Mouse (Mus musculus) forelimb bud, embryonic 11.5 days (tissue): ENCODE data around the gene Mllt1.
A peak's percentile ranks its signal among the peaks of the same experiment; 100 is the strongest.

Experiments
- DNase-seq: peaks from one replicate; pipeline ENCODE4 v3.0.0-alpha.2; 2012; ENCODE audit warnings: low read depth, low spot score

Mllt1 gene

DNA sequence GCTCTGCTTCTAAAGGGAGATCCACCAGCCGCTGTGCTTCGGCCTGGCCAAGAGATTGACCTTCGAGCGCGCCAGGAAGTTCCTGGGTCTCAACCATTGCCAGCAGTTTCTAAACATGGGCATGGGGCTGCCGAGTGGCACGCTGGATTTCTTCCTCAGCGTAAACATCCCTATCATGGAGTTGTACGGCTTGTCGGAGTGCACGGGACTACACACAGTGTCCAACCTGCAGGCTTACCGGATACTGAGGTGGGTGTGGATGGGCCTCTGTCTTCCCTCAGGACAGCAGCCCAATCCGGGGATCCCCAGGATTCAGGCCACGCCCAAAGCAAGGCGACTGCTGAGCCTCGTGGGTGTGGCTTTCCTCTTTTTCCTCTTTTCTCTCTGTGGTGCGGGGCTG is 51.6 kb downstream of the Mllt1 start:
- DNase-seq = no peak

DNA sequence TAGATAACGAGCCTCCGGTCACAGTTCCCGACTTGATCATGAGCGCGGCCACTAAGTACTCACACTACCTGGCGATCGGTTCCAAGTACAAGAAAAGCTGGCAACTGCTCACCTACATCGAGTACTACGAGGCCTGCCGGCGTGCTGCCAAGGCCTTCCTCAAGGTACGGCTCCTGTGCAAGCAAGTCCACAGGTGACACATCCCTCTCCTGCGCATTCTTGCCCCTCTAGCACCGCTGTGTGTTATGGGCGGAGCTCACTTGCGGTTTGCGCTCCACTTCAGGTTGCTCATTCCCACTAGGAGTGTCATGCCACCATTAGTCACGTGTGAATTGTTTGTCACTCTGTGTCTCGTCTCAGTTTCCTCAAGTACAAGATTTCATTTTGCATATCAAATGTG is 57.8 kb downstream of the Mllt1 start:
- no peak for DNase-seq

DNA sequence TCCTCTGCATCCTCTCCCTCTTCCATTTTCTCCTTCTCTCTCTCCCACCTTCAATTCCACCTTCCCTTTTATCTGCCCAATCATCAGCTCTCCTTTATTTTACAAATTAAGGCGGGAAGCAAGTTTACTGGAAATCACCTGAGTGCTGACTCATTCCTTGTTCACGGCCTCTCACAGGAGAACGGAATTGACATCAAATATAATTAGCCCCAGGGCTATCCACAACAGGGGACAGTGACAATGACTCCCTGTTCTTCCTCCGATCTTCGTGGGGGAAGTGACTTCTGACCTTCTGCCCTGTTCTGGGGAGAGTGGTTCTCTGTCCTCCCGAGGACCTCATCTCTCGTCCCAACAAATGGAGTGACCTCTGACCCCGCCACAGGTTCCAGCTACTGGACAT is 58.2 kb downstream of the Mllt1 start:
- DNase-seq = no peak

DNA sequence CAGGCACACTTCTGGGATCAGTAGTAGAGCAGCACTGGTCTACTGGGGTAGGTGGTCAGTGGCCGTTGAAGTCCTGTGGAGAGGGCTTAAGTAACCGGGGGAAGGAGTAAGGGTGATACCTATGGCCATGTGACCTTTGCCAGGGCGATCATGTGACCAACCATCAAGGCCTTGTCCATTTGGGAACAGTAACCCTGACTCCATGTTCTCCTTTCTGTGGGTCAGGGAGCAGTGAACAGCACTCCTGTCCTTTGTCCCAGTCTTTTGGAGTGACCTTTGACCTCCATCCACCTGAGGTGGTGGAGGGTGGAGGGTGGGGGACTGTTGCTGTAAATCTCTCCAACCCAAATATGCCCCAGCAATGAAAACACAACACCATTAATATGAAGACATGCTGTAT is 58.8 kb downstream of the Mllt1 start:
- no peak for DNase-seq

DNA sequence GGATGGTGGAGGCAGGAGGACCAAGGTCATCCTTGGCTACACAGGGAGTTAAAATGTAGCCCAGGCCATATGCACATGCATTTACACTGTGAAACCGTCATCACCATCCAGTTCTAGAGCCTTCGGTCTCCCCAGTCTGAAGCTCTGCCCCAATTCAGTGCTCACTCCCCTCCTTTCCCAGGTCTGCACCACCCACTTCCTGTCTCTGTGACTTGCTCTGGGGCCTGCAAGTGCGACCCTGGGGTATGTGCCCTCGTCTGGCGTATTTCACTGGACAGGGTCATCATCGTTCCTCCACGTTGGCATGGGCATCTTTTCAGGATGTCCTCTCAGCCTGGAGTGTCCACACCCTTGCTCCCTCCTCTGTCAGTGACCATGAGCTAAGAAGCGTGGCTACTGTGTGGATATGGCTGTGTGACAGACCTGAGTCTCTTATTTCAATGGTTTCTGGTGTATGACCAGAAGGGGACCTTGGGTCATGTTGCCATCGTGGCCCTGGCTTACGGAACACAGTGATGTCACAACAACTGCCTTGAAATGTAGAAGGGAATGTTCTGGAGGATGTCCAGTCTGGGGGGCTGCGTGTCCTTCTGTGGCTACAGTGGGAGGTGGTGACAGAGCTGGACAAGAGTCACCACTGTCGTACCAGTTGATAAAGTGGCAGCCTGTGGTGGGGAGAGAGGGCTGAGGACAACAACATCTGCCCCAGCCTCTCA is 60.1 kb downstream of the Mllt1 start, which contains the start of gene 1700061G19Rik:
Gene 1700061G19Rik, plus strand, starts transcription at position 542 of the 716 bp plus-strand sequence.
- no peak for DNase-seq

DNA sequence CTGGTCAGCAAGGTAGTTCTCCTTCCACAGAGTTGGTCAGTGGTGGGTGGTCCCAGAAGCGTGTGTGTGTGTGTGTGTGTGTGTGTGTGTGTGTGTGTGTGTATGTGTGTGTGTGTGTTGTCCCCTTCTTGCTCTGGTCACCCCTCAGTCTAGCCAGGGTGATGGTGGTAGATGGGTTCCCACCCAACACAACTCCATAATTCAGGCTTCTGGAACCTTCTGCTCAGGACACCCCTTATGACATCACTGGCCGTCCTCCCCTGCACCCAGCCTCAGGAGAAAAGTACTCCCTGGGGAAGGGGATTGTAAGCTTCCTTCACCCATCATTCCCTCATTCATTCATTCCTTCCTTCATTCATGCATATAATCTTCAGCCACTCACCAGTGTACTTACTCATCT is 61.0 kb downstream of the Mllt1 start, which contains the start of gene Acsbg2:
Gene Acsbg2, minus strand, starts transcription at position 211 of the 400 bp plus-strand sequence.
- no peak for DNase-seq

DNA sequence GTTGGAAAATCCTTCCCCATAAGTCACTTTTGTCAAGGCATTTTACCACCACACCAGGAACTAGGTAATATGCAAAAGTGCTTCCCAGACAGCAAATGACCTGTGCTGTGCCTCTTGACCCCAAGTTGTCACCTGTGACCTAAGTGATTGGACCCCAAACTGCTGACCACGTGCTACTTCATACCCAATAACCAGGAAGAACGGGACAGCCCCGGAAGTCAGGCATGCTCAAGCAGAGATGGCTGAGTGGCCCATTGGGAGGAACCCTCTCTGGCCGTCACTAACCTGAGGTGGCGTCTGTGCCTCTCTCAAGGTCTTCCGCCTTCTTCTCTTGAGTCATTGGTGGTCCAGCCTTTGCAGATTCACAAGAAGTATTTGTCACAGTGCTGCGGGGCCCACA is 62.7 kb downstream of the Mllt1 start:
- no peak for DNase-seq

DNA sequence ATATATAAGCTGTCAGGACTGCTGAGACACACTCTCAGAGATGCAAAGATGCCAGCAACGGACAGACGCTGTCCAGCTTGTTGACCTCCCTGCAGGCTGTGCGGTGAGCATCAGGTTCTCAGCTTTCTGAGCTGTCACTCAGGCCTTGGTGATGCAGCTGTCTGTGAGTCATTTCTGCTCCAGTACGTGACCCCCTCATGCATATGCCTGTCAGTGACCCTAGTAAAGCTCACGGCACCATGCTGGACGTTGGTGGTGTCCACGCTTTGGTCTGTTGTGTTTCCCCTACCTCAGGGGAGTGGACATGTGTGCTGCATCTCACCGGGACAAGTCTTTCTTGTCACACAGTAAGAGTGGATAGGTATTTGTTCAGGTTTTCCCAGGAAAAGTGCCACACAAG is 63.4 kb downstream of the Mllt1 start:
- no peak for DNase-seq

DNA sequence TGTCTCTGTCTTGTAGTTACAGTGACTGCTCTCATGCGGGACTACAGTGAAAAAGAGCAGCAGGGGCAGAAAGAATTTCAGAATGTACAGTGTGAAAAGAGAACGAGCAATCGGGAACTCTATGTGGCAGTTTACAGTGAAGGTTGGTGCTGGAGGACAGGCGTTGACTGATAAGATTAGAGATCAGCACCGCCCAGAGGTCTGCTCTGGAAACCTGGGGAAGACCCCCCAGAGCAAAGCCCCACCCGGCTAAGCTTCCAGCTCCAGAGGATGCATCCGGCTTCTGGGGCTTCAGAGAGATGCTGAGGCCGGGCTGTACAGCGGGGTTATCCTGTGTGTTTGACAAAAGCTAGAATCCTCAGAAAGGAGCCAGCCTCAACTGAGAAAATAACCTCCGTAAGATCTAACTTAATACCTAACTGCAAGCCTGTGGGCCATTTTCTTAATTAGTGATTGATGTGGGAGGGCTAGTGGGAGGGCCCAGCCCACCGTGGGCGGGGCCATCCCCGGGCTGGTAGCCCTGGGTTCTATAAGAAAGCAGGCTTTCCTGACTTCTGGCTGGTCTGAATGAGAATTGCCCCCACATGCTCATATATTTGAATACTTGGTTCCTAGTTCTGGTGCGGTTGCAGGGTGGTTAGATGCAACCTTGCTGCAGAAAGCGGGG is 64.8 kb downstream of the Mllt1 start:
- no peak for DNase-seq

DNA sequence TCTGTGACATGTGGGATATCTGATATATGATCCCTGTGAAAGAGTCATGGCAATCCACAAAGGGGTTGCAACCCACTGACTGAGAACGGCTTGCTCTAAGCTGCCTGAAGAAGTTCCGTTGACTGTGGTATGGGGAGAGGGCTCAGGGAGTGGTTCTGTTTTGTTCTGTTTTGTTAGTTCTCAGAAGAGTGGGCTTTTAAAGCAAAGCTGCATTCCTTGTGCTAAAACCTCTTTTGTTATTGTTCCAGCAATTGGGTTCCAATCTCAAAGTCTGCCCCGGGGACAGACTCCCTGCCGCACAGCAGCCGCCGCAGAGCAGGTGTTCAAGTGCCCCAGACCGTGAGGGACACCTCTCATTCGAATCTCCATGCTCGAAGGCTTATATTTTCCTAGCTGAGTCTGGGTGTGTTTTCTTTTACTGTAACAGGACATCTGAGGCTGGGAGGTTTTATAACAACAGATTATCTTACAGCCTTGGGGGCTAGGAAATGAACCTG is 65.7 kb downstream of the Mllt1 start:
- DNase-seq = no peak

DNA sequence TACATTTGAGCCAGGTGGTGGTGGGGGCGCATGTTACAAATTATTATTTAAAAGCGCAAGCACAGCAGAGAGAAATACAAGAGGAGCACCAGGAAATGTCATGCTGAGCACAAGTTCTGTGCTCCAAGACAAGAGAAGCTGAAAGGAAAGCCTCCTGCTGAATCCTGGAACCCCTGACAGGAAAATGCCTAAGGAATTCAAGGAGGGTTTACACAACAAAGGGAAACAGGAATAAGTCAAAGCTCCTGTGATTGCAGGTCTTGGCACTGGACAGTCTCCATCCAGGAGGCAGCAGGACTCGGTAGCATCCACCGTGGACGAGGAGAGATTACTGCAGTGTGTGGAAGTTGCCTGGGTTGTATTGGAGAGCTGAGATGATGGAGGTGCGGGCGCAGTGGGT is 69.1 kb downstream of the Mllt1 start:
- no peak for DNase-seq

DNA sequence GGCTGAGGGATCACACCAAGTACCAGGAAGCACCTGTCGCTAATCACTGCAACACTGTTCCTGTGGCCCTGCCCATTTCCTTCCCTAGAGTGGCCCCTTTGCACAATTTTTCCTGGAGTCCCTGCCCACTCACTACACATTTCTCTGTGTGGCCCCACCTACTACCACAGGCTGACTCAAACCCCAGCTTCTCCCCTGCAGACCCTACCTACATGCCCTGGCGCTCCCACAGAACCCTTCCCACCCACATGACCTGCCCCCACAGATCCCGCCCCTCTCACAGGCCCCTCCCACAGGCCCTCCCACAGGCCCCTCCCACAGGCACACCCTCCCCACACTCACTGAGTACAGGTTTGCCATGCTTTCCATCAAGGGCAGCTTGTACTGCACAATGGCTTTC is 74.0 kb downstream of the Mllt1 start:
- no peak for DNase-seq

DNA sequence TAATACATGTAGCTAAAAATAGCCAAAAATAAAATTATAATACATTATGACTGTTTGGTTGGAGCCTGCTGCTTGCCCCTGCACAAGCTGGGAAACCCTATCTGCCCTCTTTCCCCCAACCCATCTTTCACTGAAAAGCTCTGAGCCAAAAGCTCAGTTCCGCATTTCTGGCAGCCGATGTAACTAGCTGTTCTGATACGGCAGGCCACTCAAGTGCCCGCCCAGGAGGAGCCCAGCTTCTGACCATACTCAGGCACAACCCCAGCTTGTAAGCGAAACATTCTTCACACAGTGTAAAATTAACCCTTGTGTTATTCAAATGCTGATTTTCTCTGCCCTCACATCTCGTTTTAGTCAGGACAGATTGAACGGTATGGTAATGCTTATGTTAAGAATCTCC is 76.3 kb downstream of the Mllt1 start:
- DNase-seq = no peak

DNA sequence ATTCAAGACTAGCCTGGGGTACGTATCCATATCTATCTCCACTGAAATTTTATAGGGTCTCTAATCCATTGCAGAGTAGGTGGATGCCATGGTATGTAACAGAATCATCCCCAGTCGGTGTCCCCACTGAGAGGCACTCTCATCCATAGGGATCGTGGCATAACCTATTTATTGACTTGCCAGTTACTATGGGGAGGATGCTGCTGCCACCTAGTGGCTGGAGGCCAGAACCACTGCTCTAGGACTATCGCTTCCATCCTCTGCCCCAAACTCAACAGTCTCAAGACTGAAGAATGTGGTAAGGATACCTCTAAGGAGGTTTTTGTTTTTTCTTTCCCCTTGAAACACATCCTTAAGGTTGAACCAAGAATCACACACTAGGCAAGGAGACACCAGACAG is 77.0 kb downstream of the Mllt1 start:
- peak; percentile 62 for DNase-seq

DNA sequence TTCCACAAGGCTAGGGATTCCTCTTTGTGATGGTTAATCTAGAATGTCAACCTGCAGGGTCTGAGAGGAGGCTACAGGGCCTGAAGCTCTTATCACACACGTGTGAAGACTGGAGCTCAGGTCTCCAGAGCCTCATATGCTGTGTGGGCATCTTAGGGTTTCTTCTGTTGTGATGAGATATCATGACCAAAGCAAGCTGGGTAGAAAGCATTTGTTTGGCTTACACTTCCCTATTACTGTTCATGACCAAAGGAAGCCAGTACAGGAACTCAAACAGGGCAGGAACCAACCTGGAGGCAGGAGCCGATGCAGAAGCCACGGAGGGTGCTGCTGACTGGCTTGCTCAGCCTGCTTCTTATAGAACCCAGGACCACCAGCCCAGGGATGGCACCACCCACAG is 79.8 kb downstream of the Mllt1 start:
- DNase-seq = no peak

DNA sequence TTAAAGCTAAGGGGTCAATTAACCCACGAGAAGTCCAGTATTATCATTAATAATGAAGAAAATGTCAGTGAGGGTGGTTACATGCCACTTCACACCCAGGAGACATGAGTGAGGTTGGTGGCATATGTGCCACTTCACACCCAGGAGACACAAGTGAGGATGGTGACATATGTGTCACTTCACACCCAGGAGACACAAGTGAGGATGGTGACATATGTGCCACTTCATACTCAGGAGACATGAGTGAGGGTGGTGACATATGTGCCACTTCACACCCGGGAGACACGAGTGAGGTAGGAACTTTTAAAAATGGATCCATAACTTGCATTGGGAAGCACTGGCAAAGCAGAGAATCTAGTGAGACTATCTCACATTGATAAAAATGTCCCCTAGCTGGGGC is 84.0 kb downstream of the Mllt1 start:
- no peak for DNase-seq

DNA sequence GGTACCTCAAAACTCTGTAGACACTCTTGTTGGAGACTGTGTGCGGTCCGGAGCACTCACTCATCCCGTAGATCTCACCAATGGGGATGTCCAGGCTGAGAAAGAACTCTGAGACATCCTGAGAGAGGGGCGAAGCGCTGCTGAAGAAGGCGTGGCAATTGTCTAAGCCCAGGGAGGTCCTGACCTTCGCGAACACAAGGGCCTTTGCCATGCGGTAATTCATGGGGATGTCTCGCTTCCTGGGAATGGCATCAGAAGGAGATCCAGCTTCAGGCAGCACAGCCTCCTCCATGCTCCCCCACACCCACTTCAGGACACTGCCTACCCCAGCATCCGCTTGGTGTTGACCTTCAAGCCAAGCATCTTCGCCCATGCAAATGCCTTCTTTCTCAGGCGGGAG is 85.5 kb downstream of the Mllt1 start:
- DNase-seq = no peak

DNA sequence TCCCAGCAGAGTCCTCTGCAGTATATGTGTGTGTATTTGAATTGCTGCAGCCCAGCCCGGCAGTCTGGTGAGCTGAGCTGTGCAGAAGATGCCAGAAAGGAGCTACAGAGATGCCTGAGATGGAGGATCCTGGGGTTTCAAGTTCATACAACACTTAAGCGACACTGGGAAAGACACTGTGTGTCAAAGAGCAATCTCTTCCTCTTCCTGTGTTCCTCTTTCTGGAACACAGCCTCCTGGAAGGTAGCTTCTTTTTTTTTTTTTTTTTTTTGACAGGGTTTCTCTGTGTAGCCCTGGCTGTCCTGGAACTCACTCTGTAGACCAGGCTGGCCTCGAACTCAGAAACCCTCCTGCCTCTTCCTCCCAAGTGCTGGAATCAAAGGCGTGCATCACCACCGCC is 86.4 kb downstream of the Mllt1 start:
- no peak for DNase-seq

DNA sequence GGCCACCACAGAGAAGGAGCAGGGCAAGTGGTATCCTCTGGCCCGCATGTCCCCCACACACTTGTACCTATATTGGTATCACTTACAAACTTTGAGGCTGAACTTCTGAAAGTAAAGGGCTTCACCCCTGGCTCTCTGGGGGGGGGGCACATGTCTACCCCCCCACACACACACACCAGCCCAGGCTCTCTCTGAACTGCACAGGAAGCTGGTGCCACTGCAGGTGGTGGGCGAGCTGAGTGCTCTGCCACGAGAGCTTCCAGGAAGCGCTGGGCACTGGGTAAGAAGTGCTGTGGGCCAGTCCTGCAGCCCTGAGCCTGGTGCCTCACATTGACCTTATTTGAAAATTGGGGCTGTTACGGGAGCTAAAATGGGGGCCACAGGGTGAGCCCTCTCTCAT is 91.5 kb downstream of the Mllt1 start:
- DNase-seq = no peak
